Mouse (Mus musculus) embryonic facial prominence, embryonic 10.5 days (tissue): ENCODE measurements around the gene Siah3. TPM values are rescaled to one million over a fixed set of nuclear protein-coding genes. Genes with fewer than 3 reads are reported as not detected.

Source experiments
- DNase-seq: peaks from one replicate; pipeline ENCODE4 v3.0.0-alpha.2; 2017; ENCODE audit warnings: low spot score
- H3K27ac ChIP-seq: fragments of 300-500 bp; sonication (generic); replicated peaks from 2 replicates; pipeline ENCODE4 v1.5.1; 2016; ENCODE audit warnings: mild to moderate bottlenecking
- H3K27me3 ChIP-seq: fragments of 300-500 bp; sonication (generic); replicated peaks from 2 replicates; pipeline ENCODE4 v1.6.1; 2016; ENCODE audit warnings: low read depth, mild to moderate bottlenecking; ENCODE audit not compliant: poor library complexity, severe bottlenecking
- H3K36me3 ChIP-seq: fragments of 300-500 bp; sonication (generic); replicated peaks from 2 replicates; pipeline ENCODE4 v1.6.1; 2016; ENCODE audit warnings: mild to moderate bottlenecking, moderate library complexity
- H3K4me1 ChIP-seq: fragments of 300-500 bp; sonication (generic); 2 replicates; pipeline ENCODE4 v1.6.1; 2016
- H3K4me3 ChIP-seq: fragments of 300-500 bp; sonication (generic); 2 replicates; pipeline ENCODE4 v1.5.1; 2016; ENCODE audit warnings: mild to moderate bottlenecking, moderate library complexity
- H3K9me3 ChIP-seq: fragments of 300-500 bp; sonication (generic); 2 replicates; pipeline ENCODE4 v1.6.1; 2016; ENCODE audit warnings: mild to moderate bottlenecking
- WGBS: fragments of 180-500 bp; shearing (Covaris S2); methylation state at CpG from one replicate; pipeline ENCODE4 v1.1.7; 2016; 5-methylcytosine and 5-hydroxymethylcytosine counted together
- polyA plus RNA-seq: library from polyadenylated mRNA; unstranded; fragments of >200 nt; fragmentation: Nextera tagmentation; extraction: Ambion mirVana; gene quantifications from 2 replicates; pipeline ENCODE4 v1.2.1, GENCODE M21; 2016

Gene Siah3
- polyA plus RNA-seq, 1 experiment from 2014 or later: 0.06 TPM

GRCm38 (mm10) chr14:75516161-75516560, 60.4 kb downstream of the Siah3 start:
- no peaks in the 10 kb centered on the region for H3K36me3 ChIP-seq
- 90% methylated on average over 3 of the region's 3 CpGs for WGBS
- H3K27ac ChIP-seq: no peak overlapping the region

GRCm38 (mm10) chr14:75516917-75517595, 61.3 kb downstream of the Siah3 start:
- Histone ChIP-seq H3K9me3 (no peaks in the 10 kb centered on the region), H3K27ac (no peak overlapping the region), H3K4me3 (no peak overlapping the region), H3K36me3 (no peaks in the 10 kb centered on the region), H3K27me3 (no peaks in the 10 kb centered on the region; the same call in 1 of the 2 replicates), H3K4me1 (peaks cover 12% of the 10 kb centered on the region; the same call in 1 of the 2 replicates)
- WGBS: 54% methylated on average over 9 of the region's 9 CpGs
- no peak for DNase-seq

More at GRCm38 (mm10) chr14:75516161-75516560, 60.4 kb downstream of the Siah3 start:
- no peak for DNase-seq
- Histone ChIP-seq H3K27me3 (no peaks in the 10 kb centered on the region; the same call in 1 of the 2 replicates), H3K9me3 (no peaks in the 10 kb centered on the region), H3K4me3 (no peak overlapping the region), H3K4me1 (peaks cover 12% of the 10 kb centered on the region; the same call in 1 of the 2 replicates)

- Histone ChIP-seq H3K9me3 (no peaks in the 10 kb centered on the region), H3K4me1 (peaks cover 12% of the 10 kb centered on the region; the same call in 1 of the 2 replicates), H3K4me3 (no peak overlapping the region), H3K27me3 (no peaks in the 10 kb centered on the region), H3K27ac (no peak overlapping the region), H3K36me3 (no peaks in the 10 kb centered on the region)
- 87% methylated on average over 15 of the region's 15 CpGs for WGBS
- DNase-seq: no peak
These were observed 62.6 kb downstream of the Siah3 start for GRCm38 (mm10) chr14:75518196-75518887.

- H3K4me3 ChIP-seq: no peak overlapping the region
- WGBS: 89% methylated on average over 6 of the region's 6 CpGs
- no peaks in the 10 kb centered on the region for H3K9me3 ChIP-seq
- no peaks in the 10 kb centered on the region for H3K27me3 ChIP-seq
- DNase-seq: no peak
- no peak overlapping the region for H3K27ac ChIP-seq
- peaks cover 12% of the 10 kb centered on the region; the same call in 1 of the 2 replicates for H3K4me1 ChIP-seq
- H3K36me3 ChIP-seq: no peaks in the 10 kb centered on the region
These were observed 63.1 kb downstream of the Siah3 start for GRCm38 (mm10) chr14:75518899-75519298.

- DNase-seq: no peak
- no peak overlapping the region for H3K27ac ChIP-seq
- H3K36me3 ChIP-seq: no peaks in the 10 kb centered on the region
- no peaks in the 10 kb centered on the region for H3K27me3 ChIP-seq
- 92% methylated on average over 8 of the region's 8 CpGs for WGBS
- H3K9me3 ChIP-seq: no peaks in the 10 kb centered on the region
- peaks cover 12% of the 10 kb centered on the region; the same call in 1 of the 2 replicates for H3K4me1 ChIP-seq
- no peak overlapping the region for H3K4me3 ChIP-seq
These were observed 63.9 kb downstream of the Siah3 start for GRCm38 (mm10) chr14:75519668-75520067.

GRCm38 (mm10) chr14:75524648-75525047, 68.9 kb downstream of the Siah3 start:
- Histone ChIP-seq H3K4me1 (peaks cover 5% of the 10 kb centered on the region; the same call in 1 of the 2 replicates), H3K9me3 (no peaks in the 10 kb centered on the region), H3K36me3 (no peaks in the 10 kb centered on the region), H3K27me3 (no peaks in the 10 kb centered on the region), H3K27ac (no peak overlapping the region), H3K4me3 (no peak overlapping the region)
- 91% methylated on average over 2 of the region's 2 CpGs for WGBS
- DNase-seq: no peak

- H3K4me3 ChIP-seq: no peak overlapping the region
- no peaks in the 10 kb centered on the region for H3K36me3 ChIP-seq
- peaks cover 14% of the 10 kb centered on the region for H3K4me1 ChIP-seq
- H3K27me3 ChIP-seq: no peaks in the 10 kb centered on the region; the same call in 1 of the 2 replicates
- no peaks in the 10 kb centered on the region for H3K9me3 ChIP-seq
- WGBS: 90% methylated on average over 29 of the region's 29 CpGs
- no peak for DNase-seq
- H3K27ac ChIP-seq: no peak overlapping the region
These were observed 69.8 kb downstream of the Siah3 start for GRCm38 (mm10) chr14:75525376-75526145.

GRCm38 (mm10) chr14:75527464-75528190, 71.8 kb downstream of the Siah3 start:
- peaks cover 34% of the 10 kb centered on the region for H3K4me1 ChIP-seq
- H3K9me3 ChIP-seq: no peaks in the 10 kb centered on the region
- WGBS: 80% methylated on average over 10 of the region's 10 CpGs
- H3K27ac ChIP-seq: no peak overlapping the region
- no peak for DNase-seq
- H3K36me3 ChIP-seq: no peaks in the 10 kb centered on the region
- H3K4me3 ChIP-seq: no peak overlapping the region
- H3K27me3 ChIP-seq: peaks cover 5% of the 10 kb centered on the region; the same call in 1 of the 2 replicates

- Histone ChIP-seq H3K9me3 (no peaks in the 10 kb centered on the region), H3K4me1 (peaks cover 34% of the 10 kb centered on the region), H3K4me3 (no peak overlapping the region), H3K27ac (no peak overlapping the region), H3K36me3 (no peaks in the 10 kb centered on the region), H3K27me3 (peaks cover 10% of the 10 kb centered on the region; the same call in 1 of the 2 replicates)
- no peak for DNase-seq
- WGBS: 77% methylated on average over 7 of the region's 7 CpGs
These were observed 75.1 kb downstream of the Siah3 start for GRCm38 (mm10) chr14:75530815-75531353.

GRCm38 (mm10) chr14:75539205-75539604, 83.4 kb downstream of the Siah3 start:
- 0 out of 2 replicates have a peak, but pooled peaks cover 4% of the 10 kb centered on the region for H3K27me3 ChIP-seq
- H3K4me3 ChIP-seq: no peak overlapping the region
- peaks cover 50% of the 10 kb centered on the region for H3K4me1 ChIP-seq
- H3K9me3 ChIP-seq: no peaks in the 10 kb centered on the region
- 61% methylated on average over 2 of the region's 2 CpGs for WGBS
- DNase-seq: no peak
- H3K27ac ChIP-seq: no peak overlapping the region
- no peaks in the 10 kb centered on the region for H3K36me3 ChIP-seq

GRCm38 (mm10) chr14:75540216-75540995, 84.6 kb downstream of the Siah3 start:
- H3K36me3 ChIP-seq: no peaks in the 10 kb centered on the region
- peaks cover 50% of the 10 kb centered on the region for H3K4me1 ChIP-seq
- H3K4me3 ChIP-seq: no peak overlapping the region
- no peak overlapping the region for H3K27ac ChIP-seq
- no peaks in the 10 kb centered on the region for H3K9me3 ChIP-seq
- no peak for DNase-seq
- WGBS: 63% methylated on average over 17 of the region's 17 CpGs
- H3K27me3 ChIP-seq: 0 out of 2 replicates have a peak, but pooled peaks cover 4% of the 10 kb centered on the region
